Mouse (Mus musculus) hindbrain, embryonic 12.5 days (tissue): ENCODE measurements around the gene Uqcc1. TPM values are rescaled to one million over a fixed set of nuclear protein-coding genes. Genes with fewer than 3 reads are reported as not detected.

ENCODE experiments used
- ATAC-seq: fragments of 200-750 bp; cut with Nextera tagmentation; 2 replicates; pipeline ENCODE4 v1.8.0; 2017; ENCODE audit warnings: moderate TSS enrichment; ENCODE audit not compliant: low FRiP score
- H3K27ac ChIP-seq: fragments of 300-500 bp; sonication (generic); 2 replicates; pipeline ENCODE4 v1.5.1; 2016; ENCODE audit warnings: mild to moderate bottlenecking
- H3K27me3 ChIP-seq: fragments of 300-500 bp; sonication (generic); 2 replicates; pipeline ENCODE4 v1.6.1; 2016; ENCODE audit warnings: mild to moderate bottlenecking
- H3K36me3 ChIP-seq: fragments of 300-500 bp; sonication (generic); 2 replicates; pipeline ENCODE4 v1.6.1; 2016; ENCODE audit warnings: mild to moderate bottlenecking
- H3K4me1 ChIP-seq: fragments of 300-500 bp; sonication (generic); 2 replicates; pipeline ENCODE4 v1.6.1; 2016
- H3K4me2 ChIP-seq: fragments of 300-500 bp; sonication (generic); replicated peaks from 2 replicates; pipeline ENCODE4 v1.6.1; 2016; ENCODE audit warnings: mild to moderate bottlenecking
- H3K4me3 ChIP-seq: fragments of 300-500 bp; sonication (generic); 2 replicates; pipeline ENCODE4 v1.5.1; 2016; ENCODE audit warnings: mild to moderate bottlenecking
- H3K9ac ChIP-seq: fragments of 300-500 bp; sonication (generic); 2 replicates; pipeline ENCODE4 v1.6.1; 2016; ENCODE audit warnings: mild to moderate bottlenecking, moderate library complexity
- H3K9me3 ChIP-seq: fragments of 300-500 bp; sonication (generic); replicated peaks from 2 replicates; pipeline ENCODE4 v1.6.1; 2016; ENCODE audit warnings: mild to moderate bottlenecking
- WGBS: fragments of 180-500 bp; shearing (Covaris S2); methylation state at CpG from one replicate; pipeline ENCODE4 v1.1.7; 2016; 5-methylcytosine and 5-hydroxymethylcytosine counted together
- polyA plus RNA-seq: library from polyadenylated mRNA; unstranded; fragments of >200 nt; fragmentation: Nextera tagmentation; extraction: Ambion mirVana; gene quantifications from 2 replicates; pipeline ENCODE4 v1.2.1, GENCODE M21; 2016

Gene Uqcc1
- polyA plus RNA-seq: 65.5 and 70.0 TPM in 2 replicates

DNA sequence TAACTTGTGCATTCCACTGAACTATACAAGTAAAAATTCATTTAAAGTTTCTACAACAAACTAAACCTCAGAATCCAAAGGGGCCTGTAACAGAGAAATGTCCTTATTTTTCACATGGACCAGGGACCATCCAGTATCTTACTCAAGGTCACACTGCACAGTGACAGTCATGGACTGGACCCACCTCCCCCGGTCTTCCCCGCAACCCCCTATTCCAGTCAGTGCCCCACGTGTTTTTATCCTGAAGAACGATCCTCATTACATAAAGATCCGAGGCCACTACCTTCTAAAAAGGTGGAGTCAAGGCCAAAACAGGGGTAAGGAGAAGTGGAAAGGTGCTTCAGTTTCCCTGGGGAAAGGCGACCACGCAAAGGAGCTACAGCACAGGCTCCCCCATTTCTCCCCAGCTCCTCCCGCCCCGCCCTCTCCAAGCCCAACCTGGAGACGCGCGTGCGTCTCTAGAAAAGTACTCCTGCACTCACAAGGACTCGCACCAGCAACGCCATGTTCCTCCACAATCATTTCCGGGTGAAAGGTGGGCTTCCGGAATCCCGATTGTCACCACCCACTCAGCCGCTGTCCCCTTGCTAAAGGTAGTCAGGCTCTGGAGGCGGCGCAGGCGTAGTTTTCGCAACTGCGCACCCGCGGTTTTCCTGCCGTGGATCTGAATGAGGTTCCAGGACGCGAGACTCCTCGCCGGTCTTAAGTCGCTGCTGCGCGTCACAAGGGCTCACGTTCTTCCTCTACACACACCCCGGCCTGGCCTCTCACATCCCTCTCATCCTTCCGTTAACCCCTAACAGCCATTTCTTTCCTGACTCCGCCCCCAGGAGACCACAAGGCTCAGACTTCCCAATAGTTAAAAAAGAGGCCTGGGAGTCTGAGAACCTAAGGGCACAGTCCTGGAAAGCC is at the start of gene Uqcc1:
Gene Uqcc1 (minus strand): TSS at position 780 of the 912 bp plus-strand sequence.
- Histone ChIP-seq H3K36me3 (no peaks in the 10 kb centered on the region), H3K4me1 (peaks cover 15% of the 10 kb centered on the region), H3K4me2 (peak within 1 kb of the TSS; percentile 78), H3K27ac (peak within 1 kb of the TSS; percentile 87), H3K4me3 (peak within 1 kb of the TSS; percentile 58), H3K9ac (peak within 1 kb of the TSS; percentile 60), H3K9me3 (no peaks in the 10 kb centered on the region), H3K27me3 (0 out of 2 replicates have a peak, but pooled peaks cover 3% of the 10 kb centered on the region)
- ATAC-seq: peak; percentile 98
- under 1% methylated on average over 38 of the region's 38 CpGs for WGBS

DNA sequence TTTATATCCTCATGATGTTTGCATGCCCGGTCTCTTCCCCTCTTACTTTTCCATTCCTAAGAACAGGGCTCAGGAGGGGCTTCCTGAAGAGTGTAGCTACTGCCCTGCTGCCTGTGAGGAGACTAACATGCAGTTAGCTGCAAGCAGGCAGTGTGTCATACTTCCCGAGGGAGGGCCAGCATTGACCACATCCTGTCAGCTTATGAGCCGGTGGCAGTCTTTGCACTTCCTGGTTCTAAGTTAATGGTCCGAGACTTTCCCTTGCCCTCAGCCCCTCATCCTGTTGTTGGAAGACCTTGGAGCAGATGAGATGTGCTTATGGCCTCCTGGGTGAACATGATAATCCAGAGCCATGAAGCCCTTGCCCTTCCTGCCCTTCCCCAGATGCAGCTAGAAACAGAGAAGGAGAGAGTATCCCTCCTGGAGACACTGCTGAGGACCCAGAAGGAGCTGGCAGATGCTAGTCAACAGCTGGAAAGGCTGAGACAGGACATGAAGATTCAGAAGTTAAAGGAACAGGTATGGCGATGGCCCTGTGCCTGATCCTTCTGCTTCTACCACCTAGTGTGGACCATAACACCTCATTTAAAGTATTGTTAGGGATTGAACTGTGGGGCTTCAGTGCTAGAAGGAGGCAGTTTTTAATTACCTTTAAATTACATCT is 49.4 kb upstream of the Uqcc1 start:
- no peak overlapping the region for H3K27ac ChIP-seq
- no peaks in the 10 kb centered on the region for H3K4me1 ChIP-seq
- WGBS: 94% methylated on average over 5 of the region's 5 CpGs
- no peak overlapping the region for H3K9ac ChIP-seq
- no peak overlapping the region for H3K4me2 ChIP-seq
- H3K36me3 ChIP-seq: peaks cover 89% of the 10 kb centered on the region
- H3K27me3 ChIP-seq: no peaks in the 10 kb centered on the region
- no peak for ATAC-seq
- H3K4me3 ChIP-seq: no peak overlapping the region
- no peaks in the 10 kb centered on the region for H3K9me3 ChIP-seq

DNA sequence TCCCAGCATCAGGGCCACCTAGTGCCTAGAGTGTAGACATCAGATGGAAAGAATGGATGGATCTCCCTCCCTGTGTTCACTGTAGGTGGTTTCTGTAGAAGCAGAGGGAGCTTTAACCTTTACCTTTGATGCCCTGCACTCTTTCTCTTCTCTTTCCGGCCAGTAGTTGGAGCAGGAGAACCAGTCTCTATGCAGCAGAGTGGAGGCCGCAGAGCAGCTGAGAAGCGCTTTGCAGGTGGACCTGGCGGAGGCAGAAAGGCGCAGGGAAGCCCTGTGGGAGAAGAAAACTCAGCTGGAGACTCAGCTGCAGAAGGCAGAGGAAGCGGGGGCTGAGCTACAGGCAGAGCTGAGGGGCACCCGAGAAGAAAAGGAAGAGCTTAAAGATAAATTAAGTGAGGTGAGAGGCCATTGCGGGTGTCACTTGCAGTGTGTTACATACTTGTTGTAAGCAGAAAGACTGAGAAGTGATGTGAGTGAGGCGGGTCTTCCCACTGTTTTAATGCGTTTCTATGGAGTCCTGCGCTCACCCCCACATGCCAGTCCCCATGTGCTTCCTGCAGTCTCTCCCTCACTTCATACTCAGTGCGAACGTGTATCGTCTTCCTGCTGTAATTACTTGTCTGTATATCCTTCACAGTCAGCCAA is 44.1 kb upstream of the Uqcc1 start:
- ATAC-seq: no peak
- Histone ChIP-seq H3K9me3 (no peaks in the 10 kb centered on the region), H3K27me3 (no peaks in the 10 kb centered on the region), H3K9ac (no peak overlapping the region), H3K36me3 (peaks cover 88% of the 10 kb centered on the region), H3K4me1 (no peaks in the 10 kb centered on the region), H3K27ac (no peak overlapping the region), H3K4me3 (no peak overlapping the region), H3K4me2 (no peak overlapping the region)
- WGBS: 83% methylated on average over 14 of the region's 14 CpGs

DNA sequence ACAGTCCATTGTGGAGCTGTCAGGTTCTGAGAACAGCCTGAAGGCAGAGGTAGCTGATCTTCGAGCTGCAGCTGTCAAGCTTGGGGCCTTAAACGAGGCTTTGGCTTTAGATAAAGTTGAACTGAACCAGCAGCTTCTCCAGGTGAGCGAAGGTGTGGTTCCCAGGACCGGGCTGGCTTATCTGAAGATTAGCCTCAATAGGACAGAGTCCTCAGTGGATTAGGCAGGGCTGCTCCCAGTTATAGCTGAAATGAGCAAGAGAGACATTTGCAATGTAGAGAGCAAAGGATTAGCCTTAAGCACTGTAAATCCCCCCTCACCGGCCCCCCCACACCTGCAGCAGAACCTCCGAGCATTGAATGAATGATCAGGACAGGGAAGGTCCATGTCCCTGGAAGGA is 43.2 kb upstream of the Uqcc1 start:
- 86% methylated on average over 6 of the region's 6 CpGs for WGBS
- no peak for ATAC-seq
- Histone ChIP-seq H3K9me3 (no peaks in the 10 kb centered on the region), H3K4me3 (no peak overlapping the region), H3K27ac (no peak overlapping the region), H3K4me1 (no peaks in the 10 kb centered on the region), H3K36me3 (peaks cover 91% of the 10 kb centered on the region), H3K27me3 (no peaks in the 10 kb centered on the region), H3K9ac (no peak overlapping the region), H3K4me2 (no peak overlapping the region)

DNA sequence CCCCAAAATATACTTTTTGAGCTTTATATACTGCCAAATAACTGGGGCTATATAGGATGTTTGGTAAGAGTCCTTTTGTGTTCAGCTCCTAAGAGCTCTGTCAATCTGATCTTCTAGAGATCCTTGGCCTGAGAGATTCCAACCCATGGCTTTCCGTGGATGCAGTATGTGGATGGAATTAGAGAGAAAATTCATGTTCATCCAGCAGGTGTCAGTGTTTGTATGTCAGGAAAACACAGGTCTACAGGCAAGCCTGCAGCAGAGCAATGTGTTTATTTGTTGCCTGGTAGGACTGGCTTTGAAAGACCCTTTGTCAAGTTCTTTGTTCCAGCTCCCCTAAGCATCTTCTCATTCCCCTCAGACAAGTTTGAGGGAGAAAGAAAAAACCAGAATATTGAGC is 32.9 kb upstream of the Uqcc1 start:
- H3K9me3 ChIP-seq: no peaks in the 10 kb centered on the region
- H3K4me1 ChIP-seq: peaks cover 5% of the 10 kb centered on the region; the same call in 1 of the 2 replicates
- ATAC-seq: no peak
- WGBS: 54% methylated on average over 1 of the region's 1 CpGs
- no peak overlapping the region for H3K4me2 ChIP-seq
- H3K27ac ChIP-seq: no peak overlapping the region
- peaks cover 42% of the 10 kb centered on the region for H3K36me3 ChIP-seq
- H3K4me3 ChIP-seq: no peak overlapping the region
- H3K27me3 ChIP-seq: no peaks in the 10 kb centered on the region
- no peak overlapping the region for H3K9ac ChIP-seq

DNA sequence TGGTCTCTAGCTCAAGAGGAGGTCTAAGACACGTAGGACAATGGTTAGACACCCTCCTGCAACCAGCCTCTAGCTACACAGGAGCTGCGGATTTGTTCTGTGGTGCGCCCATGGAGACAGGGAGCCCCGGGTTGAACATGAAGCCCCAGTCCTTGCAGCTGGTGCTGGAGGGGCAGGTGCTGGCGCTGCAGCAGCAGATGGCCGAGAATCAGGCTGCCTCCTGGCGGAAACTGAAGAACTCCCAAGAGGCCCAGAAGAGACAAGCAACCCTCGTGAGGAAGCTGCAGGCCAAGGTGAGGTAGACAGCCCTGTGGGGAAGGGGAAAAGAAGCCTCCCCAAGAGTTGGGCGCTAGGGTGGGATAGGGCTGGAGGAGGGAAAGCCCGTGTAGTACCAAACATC is 31.8 kb upstream of the Uqcc1 start:
- no peak overlapping the region for H3K27ac ChIP-seq
- H3K4me2 ChIP-seq: no peak overlapping the region
- 70% methylated on average over 10 of the region's 10 CpGs for WGBS
- H3K9ac ChIP-seq: no peak overlapping the region
- peaks cover 13% of the 10 kb centered on the region for H3K4me1 ChIP-seq
- H3K36me3 ChIP-seq: peaks cover 31% of the 10 kb centered on the region
- ATAC-seq: no peak
- H3K9me3 ChIP-seq: no peaks in the 10 kb centered on the region
- no peaks in the 10 kb centered on the region for H3K27me3 ChIP-seq
- H3K4me3 ChIP-seq: no peak overlapping the region

DNA sequence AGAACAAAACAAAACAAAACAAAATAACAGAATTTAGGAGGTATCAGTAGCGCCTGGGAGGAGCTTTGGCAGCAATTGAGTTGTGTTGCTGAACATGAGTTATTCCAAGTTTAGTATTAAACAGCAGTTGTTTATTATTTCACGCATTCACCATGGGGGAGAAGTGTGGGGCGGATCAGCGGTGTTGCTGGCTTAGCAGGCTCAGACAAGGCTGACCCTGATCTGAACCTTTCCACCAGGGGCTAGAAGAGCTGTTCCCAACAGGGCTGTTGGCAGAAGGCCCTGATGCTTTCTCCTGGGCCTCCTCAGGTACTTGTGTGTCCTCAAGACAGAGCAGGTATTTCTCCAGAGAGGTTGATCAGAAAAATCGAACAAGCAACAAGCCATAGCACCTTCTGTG is 29.9 kb upstream of the Uqcc1 start:
- Histone ChIP-seq H3K4me2 (no peak overlapping the region), H3K4me1 (peaks cover 13% of the 10 kb centered on the region), H3K36me3 (peaks cover 16% of the 10 kb centered on the region), H3K27me3 (no peaks in the 10 kb centered on the region), H3K4me3 (no peak overlapping the region), H3K27ac (no peak overlapping the region), H3K9ac (no peak overlapping the region), H3K9me3 (no peaks in the 10 kb centered on the region)
- no peak for ATAC-seq
- WGBS: 88% methylated on average over 5 of the region's 5 CpGs

DNA sequence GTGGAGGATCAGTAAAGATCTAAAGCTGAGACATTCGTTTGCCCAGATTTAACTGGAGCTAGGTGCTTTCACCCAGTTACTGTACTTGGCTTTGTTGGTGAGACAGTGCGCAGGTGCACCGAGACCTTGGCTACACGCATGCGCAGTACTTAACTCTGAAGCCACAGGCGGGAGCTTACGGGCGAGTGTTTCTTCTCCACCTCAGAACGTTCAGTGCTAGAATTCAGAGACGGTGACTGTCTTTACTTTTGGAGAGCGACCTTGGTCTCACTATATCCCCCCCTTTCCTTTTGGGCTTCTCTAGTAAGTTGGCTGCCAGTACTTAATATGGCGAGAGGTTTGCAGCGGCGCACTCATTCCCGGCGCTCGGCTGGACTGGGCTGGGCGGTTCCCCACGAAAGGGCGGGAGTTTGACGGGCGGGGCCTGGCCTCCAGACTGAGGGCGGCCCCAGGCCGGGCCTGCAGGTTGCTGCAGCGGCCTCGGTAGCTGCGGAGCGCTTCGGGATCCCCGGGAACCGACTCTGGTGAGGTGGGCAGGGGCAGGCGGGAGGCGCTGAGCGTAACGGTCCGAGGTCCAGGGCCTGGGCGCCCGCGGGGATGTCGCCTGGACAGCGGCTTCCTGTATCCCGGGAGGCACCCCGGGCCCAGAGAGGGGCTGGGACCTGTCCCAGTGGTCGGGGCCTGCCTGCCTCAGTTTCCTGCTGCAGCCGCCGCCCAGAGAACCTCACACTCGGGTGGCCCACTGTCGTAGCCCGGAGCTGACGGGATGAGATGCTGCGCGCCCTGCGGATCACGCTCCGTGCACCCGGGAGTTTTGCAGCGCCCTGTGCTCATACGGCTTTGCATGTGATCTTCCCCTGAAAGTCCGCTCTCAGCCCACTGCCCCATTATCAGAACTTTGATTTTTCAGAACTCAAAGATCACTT is 26.3 kb upstream of the Uqcc1 start, which contains the start of gene Cep250:
Gene Cep250 (plus strand): TSS at position 325 of the 926 bp plus-strand sequence.
- peak; percentile 96 for ATAC-seq
- peaks cover 8% of the 10 kb centered on the region for H3K4me1 ChIP-seq
- H3K9me3 ChIP-seq: no peaks in the 10 kb centered on the region
- no peaks in the 10 kb centered on the region for H3K36me3 ChIP-seq
- H3K4me3 ChIP-seq: peak within 1 kb of the TSS; percentile 67
- H3K9ac ChIP-seq: peak within 1 kb of the TSS; percentile 92
- peak within 1 kb of the TSS; percentile 59 for H3K4me2 ChIP-seq
- peaks cover 14% of the 10 kb centered on the region; the same call in 1 of the 2 replicates for H3K27me3 ChIP-seq
- H3K27ac ChIP-seq: peak within 1 kb of the TSS; percentile 83
- WGBS: under 1% methylated on average over 57 of the region's 59 CpGs

DNA sequence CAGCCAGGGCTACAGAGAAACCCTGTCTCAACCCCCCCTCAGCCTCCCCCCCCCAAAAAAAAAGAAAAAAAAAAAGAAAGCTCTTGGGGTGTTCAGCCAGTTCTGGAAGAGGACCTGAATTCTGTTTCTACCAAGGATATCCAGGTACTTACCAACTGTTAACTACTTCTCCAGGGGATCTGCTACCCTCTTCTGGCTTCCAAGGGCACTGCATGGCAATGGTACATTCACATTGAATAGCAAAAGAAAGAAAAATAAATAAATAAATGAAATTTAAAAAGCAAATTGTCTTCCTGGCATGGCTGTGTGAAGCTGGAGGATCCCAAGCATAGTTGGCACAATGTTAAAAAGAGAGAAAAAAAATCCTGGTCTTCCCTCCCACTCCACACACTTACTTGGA is 21.9 kb upstream of the Uqcc1 start:
- no peak overlapping the region for H3K4me3 ChIP-seq
- H3K9ac ChIP-seq: no peak overlapping the region

DNA sequence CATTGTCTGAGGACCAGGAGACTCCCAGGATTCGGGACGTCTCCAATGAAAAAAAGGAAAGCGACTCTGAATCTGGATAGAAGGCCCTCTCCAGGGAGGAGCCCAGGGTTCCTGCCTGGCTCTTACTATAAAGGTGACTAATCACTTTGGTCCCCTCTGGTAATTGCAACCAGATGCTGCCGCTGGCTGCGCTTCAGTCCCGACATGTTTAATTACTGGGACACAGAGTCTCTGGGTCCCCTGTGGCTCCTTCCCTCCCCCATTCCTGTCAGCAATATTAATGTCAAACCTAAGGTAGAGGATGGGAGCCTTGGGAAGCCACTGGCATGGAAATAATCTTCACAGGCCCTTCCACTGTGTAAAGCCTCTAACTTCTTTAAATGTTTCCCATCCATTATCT is 19.3 kb upstream of the Uqcc1 start:
- H3K4me3 ChIP-seq: no peak overlapping the region
- no peaks in the 10 kb centered on the region for H3K36me3 ChIP-seq
- no peak overlapping the region for H3K9ac ChIP-seq
- ATAC-seq: peak; percentile 73
- H3K27ac ChIP-seq: peak overlapping the region; percentile 23; the same call in 1 of the 2 replicates
- H3K4me2 ChIP-seq: no peak overlapping the region
- H3K4me1 ChIP-seq: peaks cover 34% of the 10 kb centered on the region
- H3K9me3 ChIP-seq: no peaks in the 10 kb centered on the region
- H3K27me3 ChIP-seq: peaks cover 17% of the 10 kb centered on the region; the same call in 1 of the 2 replicates
- WGBS: 14% methylated on average over 6 of the region's 6 CpGs

More for the DNA sequence above, 21.9 kb upstream of the Uqcc1 start:
- H3K4me2 ChIP-seq: no peak overlapping the region
- no peak for ATAC-seq
- H3K27me3 ChIP-seq: peaks cover 14% of the 10 kb centered on the region; the same call in 1 of the 2 replicates
- peaks cover 15% of the 10 kb centered on the region for H3K4me1 ChIP-seq
- H3K27ac ChIP-seq: no peak overlapping the region
- no peaks in the 10 kb centered on the region for H3K9me3 ChIP-seq
- no peaks in the 10 kb centered on the region for H3K36me3 ChIP-seq

DNA sequence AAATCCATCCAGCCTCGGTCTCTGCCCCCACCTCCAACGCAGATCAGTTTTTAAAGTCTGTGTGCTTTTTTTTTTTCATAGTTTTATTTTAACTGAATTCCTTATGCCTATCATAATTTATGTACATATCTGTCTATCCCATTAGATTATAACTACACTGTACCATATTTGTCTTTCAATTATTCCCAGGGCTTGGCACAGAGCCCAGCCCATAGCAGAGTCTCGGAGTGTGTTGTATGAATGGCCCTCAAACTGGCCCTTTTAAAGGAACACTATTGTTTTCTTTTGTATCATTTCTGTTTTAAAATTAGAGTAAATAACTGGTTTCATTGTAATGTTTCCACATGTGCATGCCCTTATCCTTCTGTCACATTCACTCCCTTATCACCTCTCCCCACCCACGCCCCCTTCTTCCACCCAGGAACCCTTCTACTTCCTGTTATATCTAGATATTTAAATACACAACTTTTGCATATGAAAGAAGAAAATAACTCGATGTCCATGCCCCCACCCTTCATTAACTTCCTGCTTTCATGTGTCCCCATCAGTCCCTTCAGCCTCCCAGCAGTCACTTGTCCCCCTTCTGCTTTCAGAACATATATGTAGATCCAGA is 17.4 kb upstream of the Uqcc1 start:
- no peak for ATAC-seq
- Histone ChIP-seq H3K36me3 (no peaks in the 10 kb centered on the region), H3K4me1 (peaks cover 50% of the 10 kb centered on the region), H3K4me2 (no peak overlapping the region), H3K27ac (no peak overlapping the region), H3K9ac (no peak overlapping the region), H3K4me3 (no peak overlapping the region), H3K27me3 (0 out of 2 replicates have a peak, but pooled peaks cover 11% of the 10 kb centered on the region), H3K9me3 (no peaks in the 10 kb centered on the region)
- 68% methylated on average over 5 of the region's 5 CpGs for WGBS
